Mouse (Mus musculus) effector memory CD4-positive, alpha-beta T cell, adult 5 months (primary cell): Measurements from ENCODE around the gene Pgf. TPM values are rescaled to one million over a fixed set of nuclear protein-coding genes. Genes with fewer than 3 reads are reported as not detected.

Experiments
- polyA plus RNA-seq: library from polyadenylated mRNA; unstranded; fragments of 100-300 nt; shearing (Covaris generic); gene quantifications from one replicate; pipeline ENCODE4 v1.2.1, GENCODE M21; 2017

The Pgf gene
- polyA plus RNA-seq: not detected

GRCm38 (mm10) chr12:85177740-85178239, at the start of gene Pgf:
TSS of gene Pgf (minus strand) at chr12:85177790.

GRCm38 (mm10) chr12:85219236-85219904, 41.8 kb upstream of the Pgf start, which contains the start of gene Eif2b2:
TSS of gene Eif2b2 (plus strand) at chr12:85219481.

GRCm38 (mm10) chr12:85151002-85151774, 26.4 kb downstream of the Pgf start, which contains the start of gene Rps6kl1:
TSS of gene Rps6kl1 (minus strand) at chr12:85151264.

Other genes starting within 250 kb of the Pgf start
- gene Fcf1, start 206.9 kb downstream of the Pgf start, polyA plus RNA-seq: 93.3 TPM
- gene Arel1, start 206.9 kb downstream of the Pgf start, polyA plus RNA-seq: 23.0 TPM
- gene Ylpm1, start 181.5 kb downstream of the Pgf start, polyA plus RNA-seq: 30.7 TPM
- gene Prox2, start 67.0 kb downstream of the Pgf start, polyA plus RNA-seq: 4.6 TPM
- gene Dlst, start 67.0 kb downstream of the Pgf start, polyA plus RNA-seq: 99.3 TPM
- 1.9 TPM for gene Rps6kl1, start 26.5 kb downstream of the Pgf start, polyA plus RNA-seq
- gene Eif2b2, start 41.7 kb upstream of the Pgf start, polyA plus RNA-seq: 71.5 TPM
- 3.9 TPM for gene Mlh3, start 92.8 kb upstream of the Pgf start, polyA plus RNA-seq
- 33.0 TPM for gene Acyp1, start 110.6 kb upstream of the Pgf start, polyA plus RNA-seq
- 0.19 TPM for gene Zc2hc1c, start 110.8 kb upstream of the Pgf start, polyA plus RNA-seq
- 26.1 TPM for gene Nek9, start 161.6 kb upstream of the Pgf start, polyA plus RNA-seq
- 209 TPM for gene Tmed10, start 197.1 kb upstream of the Pgf start, polyA plus RNA-seq